ENCODE assay signal across 10 mouse cellular contexts in the genomic region with DNA sequence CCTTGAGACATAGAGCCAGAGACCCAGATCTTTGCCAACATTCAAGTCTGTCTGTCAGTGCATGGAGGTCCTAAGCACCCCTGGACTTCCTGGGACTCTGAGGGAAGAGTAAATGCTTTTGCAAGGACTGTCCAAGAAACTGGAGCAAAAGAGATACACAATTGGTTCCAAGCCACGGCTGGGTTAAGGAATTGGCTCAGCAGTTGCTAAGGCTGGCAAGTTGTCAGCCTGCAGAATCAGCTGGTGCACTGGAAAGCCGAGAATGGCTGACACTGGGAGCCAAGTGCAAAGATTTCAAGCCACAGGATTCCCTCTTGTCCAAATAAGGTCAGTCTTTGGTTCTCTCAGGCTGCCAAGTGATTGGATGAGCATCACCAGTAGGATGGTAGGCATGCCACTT.
DNase-seq lines count a peak whose midpoint lies in the region; ATAC-seq and TF ChIP-seq lines count a peak whose summit lies in the region.
"Had no signal": no experiment of that assay in that cellular context is flagged by ENCODE, and none has a peak within 500 bp of the region (broad histone marks: within the 10 kb centered on the region; RNA-seq: fewer than 3 reads in every experiment).

No protein-coding gene starts in this region.

- no peak overlapping the region for H3K4me2 ChIP-seq in stomach, postnatal 0 days (replicated peaks; ENCODE audit: low read depth)
- no peak overlapping the region for H3K4me2 ChIP-seq in liver, embryonic 12.5 days
- H3K4me2 ChIP-seq: heart, embryonic 15.5 days had no signal

- H3K27ac ChIP-seq in kidney, adult 2 months (ENCODE audit: insufficient read depth, low read depth, low read length) = no peak overlapping the region
- H3K27ac ChIP-seq in stomach, postnatal 0 days (replicated peaks) = no peak overlapping the region
- no peak overlapping the region for H3K27ac ChIP-seq in liver, embryonic 12.5 days
- H3K27ac ChIP-seq: heart, embryonic 15.5 days; liver, embryonic 14.5 days had no signal

- no peak overlapping the region for H3K9ac ChIP-seq in stomach, postnatal 0 days (ENCODE audit: low read length)
- no peak overlapping the region for H3K9ac ChIP-seq in liver, embryonic 12.5 days
- H3K9ac ChIP-seq: heart, embryonic 15.5 days; liver, embryonic 14.5 days had no signal

- no peak for TF ChIP-seq CTCF in kidney, adult 2 months (conservative IDR thresholded peaks at IDR 0.05; ENCODE audit: insufficient read depth, insufficient read length, low read depth, low read length)
- no peak for TF ChIP-seq CTCF in stomach, postnatal 0 days (IDR thresholded peaks at IDR 0.05; ENCODE audit: low read depth)

- DNase-seq in kidney, adult 2 months = peak; percentile 9
- DNase-seq in kidney, postnatal 25 days = no peak
- DNase-seq in right cerebral cortex, postnatal 4 days = peak; percentile 30
- no peak for DNase-seq in right cerebral cortex, adult 18-20 months
- peak; percentile 81 to 82 for DNase-seq in cerebellum, postnatal 14 days
- DNase-seq in stomach, postnatal 0 days (ENCODE audit: low spot score) = peak; percentile 10
- no peak for DNase-seq in spleen, postnatal 14 days (ENCODE audit: low spot score in 2 of 2)

- no peak overlapping the region for H3K4me3 ChIP-seq in kidney, adult 2 months (ENCODE audit: insufficient read depth, low read depth, low read length)
- H3K4me3 ChIP-seq in stomach, postnatal 0 days (ENCODE audit: low read depth, low read length) = no peak overlapping the region
- H3K4me3 ChIP-seq in liver, embryonic 12.5 days = no peak overlapping the region
- H3K4me3 ChIP-seq: heart, embryonic 15.5 days had no signal

- no peak for TF ChIP-seq EP300 in stomach, postnatal 0 days (optimal IDR thresholded peaks at IDR 0.05)

- H3K27me3 ChIP-seq in kidney, adult 2 months (replicated peaks; ENCODE audit: control insufficient read depth, insufficient read depth, low read length) = no peaks in the 10 kb centered on the region
- H3K27me3 ChIP-seq in stomach, postnatal 0 days (ENCODE audit: control insufficient read depth, insufficient read depth, low read length) = no peaks in the 10 kb centered on the region
- H3K27me3 ChIP-seq in liver, embryonic 12.5 days (replicated peaks) = no peaks in the 10 kb centered on the region

- no peak for ATAC-seq in stomach, postnatal 0 days (ENCODE audit: low FRiP score, low TSS enrichment)
- no peak for ATAC-seq in liver, embryonic 12.5 days

- H3K4me1 ChIP-seq in kidney, adult 2 months (ENCODE audit: control insufficient read depth, insufficient read depth, low read length) = no peaks in the 10 kb centered on the region
- no peaks in the 10 kb centered on the region for H3K4me1 ChIP-seq in stomach, postnatal 0 days (replicated peaks; ENCODE audit: control insufficient read depth, insufficient read depth)
- H3K4me1 ChIP-seq in liver, embryonic 12.5 days = no peaks in the 10 kb centered on the region
- H3K4me1 ChIP-seq: heart, embryonic 15.5 days had no signal

- H3K36me3 ChIP-seq in kidney, adult 2 months (ENCODE audit: control insufficient read depth, insufficient read depth, low read length) = no peaks in the 10 kb centered on the region
- no peaks in the 10 kb centered on the region for H3K36me3 ChIP-seq in stomach, postnatal 0 days (ENCODE audit: control insufficient read depth, insufficient read depth, low read length)
- no peaks in the 10 kb centered on the region for H3K36me3 ChIP-seq in liver, embryonic 12.5 days
- H3K36me3 ChIP-seq: heart, embryonic 15.5 days had no signal

- H3K9me3 ChIP-seq in stomach, postnatal 0 days (ENCODE audit: control insufficient read depth, low read length) = no peaks in the 10 kb centered on the region
- no peaks in the 10 kb centered on the region for H3K9me3 ChIP-seq in liver, embryonic 12.5 days (replicated peaks)
- H3K9me3 ChIP-seq: heart, embryonic 15.5 days had no signal

- 64% methylated on average over 2 of the region's 2 CpGs for WGBS in kidney, adult 2 months
- WGBS in stomach, postnatal 0 days = 40% methylated on average over 2 of the region's 2 CpGs
- WGBS in liver, embryonic 12.5 days (ENCODE audit: insufficient replicate concordance) = 37% methylated on average over 2 of the region's 2 CpGs

- no peak for TF ChIP-seq POLR2A in kidney, adult 2 months (IDR thresholded peaks at IDR 0.05; ENCODE audit: low read depth, low read length)

Comparison
In these comparisons a context has a peak if more than half of its experiments do, and no peak if none do; other contexts are left out.
1. DNase-seq: peak in kidney, adult 2 months (single experiment), right cerebral cortex, postnatal 4 days (single experiment), cerebellum, postnatal 14 days (2 of 2) and stomach, postnatal 0 days (single experiment); none in kidney, postnatal 25 days (0 of 2), right cerebral cortex, adult 18-20 months (single experiment) and spleen, postnatal 14 days (0 of 2).